Mouse (Mus musculus): Measurements from ENCODE around the gene Naip2. TPM values are rescaled to one million over a fixed set of nuclear protein-coding genes. Genes with fewer than 3 reads are reported as not detected.

The Naip2 gene
- polyA plus RNA-seq, 1 experiment: 0.46 TPM

GRCm38 (mm10) chr13:100156624-100157023, 45.3 kb downstream of the Naip2 start:
- TF ChIP-seq CTCF (IDR thresholded peaks at IDR 0.05; ENCODE audit: extremely low read depth, insufficient read depth, low read length) (no peak), POLR2A (IDR thresholded peaks at IDR 0.05; ENCODE audit: extremely low read depth, insufficient read depth, low read length) (no peak)
- no peak overlapping the region for H3K27ac ChIP-seq (ENCODE audit: insufficient read depth, low read length)
- no peaks in the 10 kb centered on the region for H3K4me1 ChIP-seq (ENCODE audit: control insufficient read depth, insufficient read depth, low read length)
- no peak overlapping the region for H3K4me3 ChIP-seq (ENCODE audit: insufficient read depth, low read length)

GRCm38 (mm10) chr13:100152659-100153058, 49.2 kb downstream of the Naip2 start:
- Histone ChIP-seq H3K27ac (ENCODE audit: insufficient read depth, low read length) (no peak overlapping the region), H3K4me1 (ENCODE audit: control insufficient read depth, insufficient read depth, low read length) (no peaks in the 10 kb centered on the region), H3K4me3 (ENCODE audit: insufficient read depth, low read length) (no peak overlapping the region)
- no peak for TF ChIP-seq CTCF (IDR thresholded peaks at IDR 0.05; ENCODE audit: extremely low read depth, insufficient read depth, low read length)
- TF ChIP-seq POLR2A (IDR thresholded peaks at IDR 0.05; ENCODE audit: extremely low read depth, insufficient read depth, low read length): no peak

- no peak overlapping the region for H3K4me3 ChIP-seq (ENCODE audit: insufficient read depth, low read length)
- TF ChIP-seq POLR2A (IDR thresholded peaks at IDR 0.05; ENCODE audit: extremely low read depth, insufficient read depth, low read length): no peak
- no peak for TF ChIP-seq CTCF (IDR thresholded peaks at IDR 0.05; ENCODE audit: extremely low read depth, insufficient read depth, low read length)
- no peaks in the 10 kb centered on the region for H3K4me1 ChIP-seq (ENCODE audit: control insufficient read depth, insufficient read depth, low read length)
- H3K27ac ChIP-seq (ENCODE audit: insufficient read depth, low read length): no peak overlapping the region
Measured at GRCm38 (mm10) chr13:100141646-100142314, 60.1 kb downstream of the Naip2 start.

GRCm38 (mm10) chr13:100125258-100125643, 76.6 kb downstream of the Naip2 start:
- Histone ChIP-seq H3K27ac (ENCODE audit: insufficient read depth, low read length) (no peak overlapping the region), H3K4me3 (ENCODE audit: insufficient read depth, low read length) (peak overlapping the region; percentile 84), H3K4me1 (ENCODE audit: control insufficient read depth, insufficient read depth, low read length) (no peaks in the 10 kb centered on the region)
- no peak for TF ChIP-seq CTCF (IDR thresholded peaks at IDR 0.05; ENCODE audit: extremely low read depth, insufficient read depth, low read length)
- no peak for TF ChIP-seq POLR2A (IDR thresholded peaks at IDR 0.05; ENCODE audit: extremely low read depth, insufficient read depth, low read length)

- Histone ChIP-seq H3K4me1 (ENCODE audit: control insufficient read depth, insufficient read depth, low read length) (no peaks in the 10 kb centered on the region), H3K27ac (ENCODE audit: insufficient read depth, low read length) (no peak within 1 kb of the TSS), H3K4me3 (ENCODE audit: insufficient read depth, low read length) (peak within 1 kb of the TSS; percentile 84)
- TF ChIP-seq CTCF (IDR thresholded peaks at IDR 0.05; ENCODE audit: extremely low read depth, insufficient read depth, low read length): no peak
- TF ChIP-seq POLR2A (IDR thresholded peaks at IDR 0.05; ENCODE audit: extremely low read depth, insufficient read depth, low read length): peak; percentile 67
Measured at GRCm38 (mm10) chr13:100124423-100125257, 77.3 kb downstream of the Naip2 start, which contains the start of gene Smn1. TSS of gene Smn1 (plus strand) at chr13:100124852.

- peak overlapping the region; percentile 84 for H3K4me3 ChIP-seq (ENCODE audit: insufficient read depth, low read length)
- TF ChIP-seq POLR2A (IDR thresholded peaks at IDR 0.05; ENCODE audit: extremely low read depth, insufficient read depth, low read length): no peak
- TF ChIP-seq CTCF (IDR thresholded peaks at IDR 0.05; ENCODE audit: extremely low read depth, insufficient read depth, low read length): no peak
- no peak overlapping the region for H3K27ac ChIP-seq (ENCODE audit: insufficient read depth, low read length)
- no peaks in the 10 kb centered on the region for H3K4me1 ChIP-seq (ENCODE audit: control insufficient read depth, insufficient read depth, low read length)
Measured at GRCm38 (mm10) chr13:100123970-100124369, 77.9 kb downstream of the Naip2 start.

GRCm38 (mm10) chr13:100112218-100112972, 89.5 kb downstream of the Naip2 start:
- Histone ChIP-seq H3K4me3 (ENCODE audit: insufficient read depth, low read length) (no peak overlapping the region), H3K4me1 (ENCODE audit: control insufficient read depth, insufficient read depth, low read length) (no peaks in the 10 kb centered on the region; the same call in 1 of the 2 replicates), H3K27ac (ENCODE audit: insufficient read depth, low read length) (no peak overlapping the region)
- no peak for TF ChIP-seq CTCF (IDR thresholded peaks at IDR 0.05; ENCODE audit: extremely low read depth, insufficient read depth, low read length)
- no peak for TF ChIP-seq POLR2A (IDR thresholded peaks at IDR 0.05; ENCODE audit: extremely low read depth, insufficient read depth, low read length)

GRCm38 (mm10) chr13:100107652-100108472, 94.0 kb downstream of the Naip2 start, which contains the start of gene Serf1:
TSS of gene Serf1 (plus strand) at chr13:100108012.
- TF ChIP-seq CTCF (IDR thresholded peaks at IDR 0.05; ENCODE audit: extremely low read depth, insufficient read depth, low read length) (no peak), POLR2A (IDR thresholded peaks at IDR 0.05; ENCODE audit: extremely low read depth, insufficient read depth, low read length) (peak; percentile 49; the same call in 1 of the 2 replicates)
- Histone ChIP-seq H3K4me3 (ENCODE audit: insufficient read depth, low read length) (peak within 1 kb of the TSS; percentile 58), H3K27ac (ENCODE audit: insufficient read depth, low read length) (no peak within 1 kb of the TSS), H3K4me1 (ENCODE audit: control insufficient read depth, insufficient read depth, low read length) (no peaks in the 10 kb centered on the region; the same call in none of the 2 replicates)

Data from cortical plate, adult 2 months (tissue).